Mouse (Mus musculus) E14TG2a.4 (cell line): ENCODE data around the gene Stk33.

ENCODE experiments used
- CTCF ChIP-seq: conservative IDR thresholded peaks from 2 replicates; pipeline ENCODE4 v1.5.1; 2014; ENCODE audit warnings: low read length
- POU5F1 ChIP-seq: IDR thresholded peaks from 2 replicates; pipeline ENCODE4 v1.6.1; 2014; ENCODE audit warnings: low read length, borderline replicate concordance

DNA sequence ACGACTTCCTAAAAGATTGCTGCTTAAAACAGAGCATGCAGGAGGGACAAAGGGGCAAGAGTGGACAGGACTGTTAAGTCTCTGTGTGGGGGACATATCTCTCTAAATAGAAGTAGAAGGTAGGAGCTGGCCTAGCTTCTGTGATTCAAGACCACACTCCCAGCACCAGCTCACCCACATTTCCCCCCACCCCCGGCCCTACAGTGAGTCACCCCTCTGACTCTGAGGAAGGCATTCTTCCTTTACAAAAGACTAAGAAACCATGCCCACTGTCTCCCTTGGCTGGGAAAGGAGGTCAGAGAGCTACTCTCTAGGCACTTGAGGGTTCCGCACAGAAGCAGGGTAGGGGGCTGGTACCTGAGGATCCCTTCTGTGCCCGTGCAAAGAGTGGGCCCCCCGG, 45.3 kb upstream of the Stk33 start:
- TF ChIP-seq CTCF (no peak), POU5F1 (no peak)
